Mouse (Mus musculus) cerebellum, postnatal 4 days (tissue): ENCODE results near the gene Glrx5.
A peak's percentile ranks its signal among the peaks of the same experiment; 100 is the strongest.

Source experiments
- DNase-seq, 2 experiments: peaks; one replicate each; pipeline ENCODE4 v3.0.0; 2022; ENCODE audit warnings: low spot score in 2 of 2, mixed read lengths in 1 of 2

The Glrx5 gene

GRCm38 (mm10) chr12:105004956-105005714 lies 27.4 kb upstream of the Glrx5 start:
- no peak for DNase-seq

- no peak for DNase-seq
These were observed 26.8 kb upstream of the Glrx5 start for GRCm38 (mm10) chr12:105005715-105005972.

GRCm38 (mm10) chr12:105008150-105008549 lies 24.3 kb upstream of the Glrx5 start:
- no peak for DNase-seq

DNA sequence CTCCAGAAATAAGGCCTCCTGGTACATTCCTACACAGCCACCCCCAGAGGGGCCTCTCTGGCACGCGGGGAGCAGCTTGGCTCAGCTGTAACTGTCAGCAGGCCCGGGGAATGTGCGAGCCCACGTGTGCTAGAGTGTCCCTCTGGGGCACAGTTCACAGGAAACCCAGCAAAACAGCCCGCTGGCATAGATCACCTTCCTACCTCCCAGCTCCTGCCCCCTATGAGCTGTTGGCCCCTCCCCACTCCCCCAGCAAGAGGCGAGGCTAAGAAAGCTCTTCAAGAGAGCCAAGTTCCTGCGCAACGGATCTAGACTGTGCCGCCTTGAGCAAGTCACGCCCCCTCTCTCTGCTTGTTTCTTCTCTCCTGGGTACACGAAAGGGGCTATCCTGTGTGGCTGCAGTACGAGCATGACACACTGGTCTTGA lies 23.7 kb upstream of the Glrx5 start:
- no peak for DNase-seq

DNA sequence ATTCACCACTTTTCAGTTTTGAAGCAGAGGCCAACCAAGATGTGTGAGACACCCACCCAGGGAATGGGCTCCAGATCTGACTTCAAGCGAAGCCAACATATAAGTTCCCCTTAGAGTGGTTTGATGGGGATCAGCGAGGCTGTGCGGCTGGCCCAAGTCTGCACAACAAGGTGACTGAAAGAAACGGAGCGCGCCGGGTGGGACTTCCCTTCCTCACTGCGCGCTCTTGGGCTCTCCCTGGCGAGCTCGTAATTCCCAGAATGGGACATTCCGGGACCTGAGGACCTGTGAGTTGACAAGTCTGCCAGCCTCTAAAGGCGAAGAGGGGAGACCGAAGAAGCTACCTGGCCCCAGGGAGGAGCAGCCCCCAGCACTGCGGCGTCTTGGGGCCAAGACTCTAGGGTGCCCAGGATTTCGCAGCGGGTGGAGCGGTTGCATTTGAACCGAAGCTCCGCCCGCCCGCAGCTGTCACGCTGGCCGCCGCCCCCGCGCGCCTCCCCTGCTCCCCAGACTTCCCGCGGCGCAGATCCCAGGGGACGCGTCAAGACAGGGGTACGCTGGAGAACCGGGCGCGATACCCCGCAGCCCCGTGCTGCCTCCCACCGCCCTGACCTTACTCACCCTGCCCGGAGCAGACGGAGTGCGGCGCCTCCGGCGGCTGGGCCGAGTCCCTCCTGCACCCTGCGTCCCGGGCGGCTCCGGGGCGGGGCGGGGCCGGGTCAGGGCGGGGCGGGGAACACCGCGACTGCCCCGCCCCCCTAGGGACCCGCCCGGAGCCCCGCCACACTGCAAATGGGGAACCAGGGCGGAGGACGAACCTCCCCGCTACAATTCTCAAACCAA lies 22.9 kb upstream of the Glrx5 start, which contains the start of gene Syne3:
Syne3 (minus strand) TSS at position 440 of the 843 bp plus-strand sequence.
- DNase-seq = no peak

DNA sequence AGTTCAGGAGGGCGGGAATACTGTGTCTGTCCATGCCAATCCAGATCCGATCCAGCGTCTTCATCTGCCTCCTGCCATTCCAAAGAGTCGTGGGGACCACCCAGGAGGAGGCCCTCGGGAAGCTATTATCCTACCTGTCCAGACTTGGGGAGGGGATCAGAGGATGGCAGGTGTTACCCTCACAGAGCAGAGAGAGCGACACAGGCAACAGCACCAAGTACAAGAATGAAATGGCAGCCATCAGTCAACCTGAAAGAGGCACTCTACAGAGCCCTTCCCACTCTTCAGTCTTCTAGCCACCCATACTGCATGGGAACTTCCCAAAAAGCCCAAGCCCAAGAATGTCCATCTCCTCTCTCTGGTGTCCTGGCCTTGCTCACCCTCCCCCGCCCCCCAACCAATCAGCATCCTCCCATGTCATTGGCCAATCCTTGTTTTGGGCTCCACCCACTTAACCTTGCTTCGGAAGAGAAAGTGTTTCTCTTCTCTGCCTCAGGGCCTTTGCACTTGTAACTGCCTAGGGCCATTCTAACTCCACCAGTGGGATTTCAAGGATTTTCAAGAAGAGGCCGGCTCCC lies 22.2 kb upstream of the Glrx5 start:
- no peak for DNase-seq

GRCm38 (mm10) chr12:105011589-105011988 lies 20.9 kb upstream of the Glrx5 start:
- DNase-seq = no peak

- DNase-seq = no peak
These were observed 20.2 kb upstream of the Glrx5 start for GRCm38 (mm10) chr12:105012314-105012713.

GRCm38 (mm10) chr12:105013065-105013464 lies 19.4 kb upstream of the Glrx5 start:
- no peak for DNase-seq

GRCm38 (mm10) chr12:105016199-105016598 lies 16.3 kb upstream of the Glrx5 start:
- no peak for DNase-seq

GRCm38 (mm10) chr12:105016639-105017038 lies 15.8 kb upstream of the Glrx5 start:
- no peak for DNase-seq

- no peak for DNase-seq
These were observed 12.9 kb upstream of the Glrx5 start for GRCm38 (mm10) chr12:105019359-105020219.

DNA sequence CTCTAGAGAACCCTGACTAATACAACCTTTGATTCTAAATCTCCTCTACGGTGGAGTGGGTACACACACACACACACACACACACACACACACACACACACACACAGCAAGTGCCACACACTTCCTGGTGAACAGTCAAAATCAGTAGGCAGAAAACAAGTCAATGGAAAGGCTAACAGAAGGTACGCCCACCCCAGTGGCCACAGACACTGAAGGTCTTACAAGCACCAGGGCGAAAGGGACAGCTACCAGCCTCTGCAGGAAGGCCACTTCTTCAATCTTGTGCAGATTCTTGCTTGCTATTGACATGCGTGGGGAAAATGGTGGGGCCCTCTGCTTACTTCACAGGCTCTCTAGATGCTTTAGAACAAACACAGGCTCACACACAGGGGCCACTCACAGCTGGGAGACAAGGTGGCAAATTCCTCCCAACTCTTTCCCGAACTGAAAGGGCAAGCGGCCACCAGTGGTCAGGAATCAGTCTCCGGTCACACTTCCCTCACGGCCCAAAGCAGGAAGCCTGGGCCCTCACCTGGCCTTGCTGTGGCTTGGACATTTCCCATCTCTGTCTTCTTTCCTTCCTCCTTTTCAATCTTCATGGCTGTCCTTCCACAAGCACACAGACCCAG lies 10.9 kb upstream of the Glrx5 start:
- no peak for DNase-seq

DNA sequence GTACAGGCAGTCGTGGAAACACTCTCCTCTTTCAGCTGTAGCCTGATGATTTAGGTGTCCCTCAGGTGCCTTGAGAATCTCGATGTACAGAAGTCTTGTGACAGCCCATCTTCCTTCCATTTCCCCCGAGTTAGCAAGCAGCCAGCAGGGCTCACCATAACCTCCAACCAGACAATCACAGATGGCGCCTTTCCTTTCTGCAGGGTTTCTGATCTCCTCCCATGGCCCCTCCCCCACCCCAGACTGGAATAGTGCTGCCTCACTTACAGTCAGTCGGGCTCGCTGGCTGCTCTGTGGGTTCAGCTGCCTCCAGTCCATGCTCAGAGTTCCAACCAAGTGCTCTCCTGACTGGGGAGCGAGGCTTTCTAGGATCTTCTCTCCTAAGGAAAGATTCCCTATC lies 10.3 kb upstream of the Glrx5 start:
- DNase-seq = no peak

- DNase-seq = no peak
These were observed 9.7 kb upstream of the Glrx5 start for GRCm38 (mm10) chr12:105022776-105023175.

DNA sequence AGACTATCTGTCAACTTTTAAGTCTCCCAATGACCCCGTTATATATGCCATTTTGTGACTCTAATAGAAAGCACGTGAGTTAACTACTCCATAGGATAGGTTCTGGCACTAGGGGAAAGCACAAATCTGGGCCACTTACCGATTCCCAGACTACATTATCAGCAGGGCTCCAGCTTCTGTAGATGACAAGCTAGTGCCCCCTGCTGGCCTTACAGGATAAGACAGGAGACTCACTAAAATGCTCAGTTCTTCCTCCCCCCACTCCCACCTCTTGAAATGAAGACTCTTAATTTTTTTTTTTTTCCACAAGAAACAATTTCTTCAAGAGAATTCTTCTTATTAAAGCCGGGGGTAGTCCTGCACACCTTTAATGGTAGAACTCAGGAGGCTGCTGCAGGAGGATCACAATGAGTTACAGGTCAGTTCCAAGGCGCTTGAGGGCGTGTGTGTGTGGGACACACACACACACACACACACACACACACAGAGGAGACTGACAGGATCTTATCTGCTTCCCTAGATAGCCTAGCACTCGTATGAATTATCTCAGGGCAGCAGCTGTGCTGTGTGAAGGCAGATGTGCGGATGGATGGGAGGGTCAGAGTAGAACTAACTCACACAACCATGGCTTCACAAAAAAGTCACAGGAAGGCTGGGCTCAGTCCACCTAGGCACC lies 7.1 kb upstream of the Glrx5 start:
- peak in 1 of 2 experiments; percentile 74 for DNase-seq

DNA sequence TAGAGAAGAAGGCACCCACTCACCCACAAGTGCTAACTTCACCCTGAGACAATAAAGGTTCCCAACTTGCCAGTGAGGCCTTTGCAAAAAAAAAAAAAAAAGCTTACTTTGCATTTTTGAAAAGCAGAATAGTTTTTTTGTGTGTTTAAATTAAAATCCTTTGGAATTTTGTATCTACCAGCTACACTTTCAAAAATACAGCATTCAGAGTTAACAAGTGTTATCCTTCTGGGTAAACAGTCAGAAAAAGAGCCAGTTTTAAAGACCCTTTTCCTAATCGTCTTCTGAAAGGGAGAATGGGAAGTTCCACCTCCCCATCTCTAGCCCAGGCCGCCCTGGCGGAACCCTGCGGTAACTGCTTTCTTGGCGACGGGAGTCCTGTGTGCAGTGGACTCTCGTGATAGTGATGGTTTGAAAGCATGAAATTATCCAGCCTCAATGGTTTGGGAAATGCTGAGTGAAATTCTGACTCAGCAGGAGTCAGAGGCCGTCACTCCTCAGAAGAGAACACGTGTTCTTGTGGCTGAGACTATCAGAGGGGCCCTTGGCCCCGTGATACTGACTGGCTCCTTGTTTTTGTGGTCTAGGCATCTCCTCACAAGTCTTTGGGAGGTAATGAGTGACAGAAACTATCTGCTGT lies 6.4 kb upstream of the Glrx5 start:
- DNase-seq = no peak

DNA sequence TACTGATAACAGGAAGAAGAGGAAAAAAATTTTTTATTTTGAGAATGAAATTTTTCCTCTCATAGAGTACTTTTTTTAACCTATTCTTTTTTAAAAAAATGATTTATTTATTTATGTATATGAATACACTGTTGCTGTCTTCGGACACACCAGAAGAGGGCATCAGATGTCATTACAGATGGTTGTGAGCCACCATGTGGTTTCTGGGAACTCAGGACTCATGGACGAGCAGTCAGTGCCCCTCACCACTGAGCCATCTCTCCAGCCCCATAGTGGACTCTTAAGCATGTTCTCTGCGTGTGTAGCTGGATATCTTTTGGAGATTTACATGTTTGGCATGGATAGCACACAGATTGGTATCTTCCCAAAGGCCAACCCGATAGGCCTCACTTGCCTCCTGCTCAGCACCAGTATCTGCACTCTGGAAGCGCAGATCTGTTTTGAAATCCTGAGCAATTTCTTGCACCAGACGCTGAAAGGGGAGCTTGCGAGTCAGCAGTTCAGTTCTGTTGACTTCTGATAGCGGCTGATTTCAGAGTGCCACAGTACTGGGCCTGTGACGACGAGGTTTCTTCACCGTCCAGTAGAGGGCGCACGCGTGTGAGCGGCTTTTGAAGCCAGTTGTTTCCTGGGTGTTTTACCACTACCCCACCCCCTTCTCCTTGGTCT lies 5.0 kb upstream of the Glrx5 start:
- DNase-seq = peak in 1 of 2 experiments; percentile 55

GRCm38 (mm10) chr12:105029890-105030289 lies 2.6 kb upstream of the Glrx5 start:
- no peak for DNase-seq
